Mouse (Mus musculus) limb, embryonic 15.5 days (tissue): ENCODE data around the gene Mesd. TPM values are rescaled to one million over a fixed set of nuclear protein-coding genes. Genes with fewer than 3 reads are reported as not detected.

Experiments
- ATAC-seq: fragments of 200-750 bp; cut with Nextera tagmentation; 2 replicates; pipeline ENCODE4 v1.8.0; 2017; ENCODE audit warnings: low read depth, moderate TSS enrichment; ENCODE audit not compliant: insufficient number of reproducible peaks, low FRiP score, low TSS enrichment
- H3K27ac ChIP-seq: fragments of 300-500 bp; sonication (generic); 2 replicates; pipeline ENCODE4 v1.5.1; 2015; ENCODE audit warnings: moderate library complexity, mild to moderate bottlenecking, inconsistent platforms
- H3K27me3 ChIP-seq: fragments of 300-500 bp; sonication (generic); 2 replicates; pipeline ENCODE4 v1.6.1; 2015; ENCODE audit warnings: inconsistent platforms
- H3K36me3 ChIP-seq: fragments of 300-500 bp; sonication (generic); 2 replicates; pipeline ENCODE4 v1.6.1; 2015; ENCODE audit warnings: inconsistent platforms
- H3K4me1 ChIP-seq: fragments of 300-500 bp; sonication (generic); 2 replicates; pipeline ENCODE4 v1.6.1; 2015; ENCODE audit warnings: inconsistent platforms
- H3K4me2 ChIP-seq: fragments of 300-500 bp; sonication (generic); 2 replicates; pipeline ENCODE4 v1.6.1; 2015; ENCODE audit warnings: mild to moderate bottlenecking, inconsistent platforms
- H3K4me3 ChIP-seq: fragments of 300-500 bp; sonication (generic); 2 replicates; pipeline ENCODE4 v1.5.1; 2015; ENCODE audit warnings: mild to moderate bottlenecking, inconsistent platforms
- H3K9ac ChIP-seq: fragments of 300-500 bp; sonication (generic); 2 replicates; pipeline ENCODE4 v1.6.1; 2015; ENCODE audit warnings: inconsistent platforms
- H3K9me3 ChIP-seq: fragments of 300-500 bp; sonication (generic); 2 replicates; pipeline ENCODE4 v1.6.1; 2016; ENCODE audit warnings: inconsistent platforms
- WGBS: fragments of 180-500 bp; shearing (Covaris S2); methylation state at CpG from one replicate; pipeline ENCODE4 v1.1.7; 2015; 5-methylcytosine and 5-hydroxymethylcytosine counted together
- polyA plus RNA-seq: library from polyadenylated mRNA; unstranded; fragments of >200 nt; fragmentation: Nextera tagmentation; extraction: Ambion mirVana; gene quantifications from 2 replicates; pipeline ENCODE4 v1.2.1, GENCODE M21; 2015

Gene Mesd
- polyA plus RNA-seq, 1 experiment from 2014 or later, result 84.9 TPM

GRCm38 (mm10) chr7:83941701-83942101, 57.4 kb downstream of the Mesd start:
- no peak overlapping the region for H3K4me2 ChIP-seq
- 85% methylated on average over 8 of the region's 8 CpGs for WGBS
- no peak for ATAC-seq
- no peak overlapping the region for H3K4me3 ChIP-seq
- H3K9ac ChIP-seq, result no peak overlapping the region
- no peak overlapping the region for H3K27ac ChIP-seq
- no peaks in the 10 kb centered on the region for H3K36me3 ChIP-seq
- H3K9me3 ChIP-seq, result no peaks in the 10 kb centered on the region
- no peaks in the 10 kb centered on the region for H3K27me3 ChIP-seq
- H3K4me1 ChIP-seq, result no peaks in the 10 kb centered on the region

DNA sequence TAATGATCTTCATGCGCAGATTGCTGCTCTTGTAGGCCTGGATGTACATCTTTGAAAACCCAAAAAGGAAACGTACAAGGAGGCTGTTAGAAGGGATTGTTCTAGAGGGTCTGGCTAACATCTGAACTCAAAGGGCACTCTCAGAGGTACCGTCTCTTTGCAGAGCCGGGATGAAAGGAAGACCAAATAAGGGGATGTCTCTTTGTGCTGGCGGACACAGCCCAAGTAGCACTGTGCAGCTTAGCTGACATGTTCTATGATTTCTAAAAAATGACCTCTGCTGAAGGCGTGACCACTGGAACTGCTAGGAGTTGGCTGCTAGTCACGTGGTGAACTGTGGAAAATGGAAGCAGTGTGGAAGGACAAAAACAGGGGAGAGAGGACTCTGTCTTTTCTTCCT, 64.5 kb downstream of the Mesd start:
- Histone ChIP-seq H3K4me1 (no peaks in the 10 kb centered on the region), H3K36me3 (no peaks in the 10 kb centered on the region), H3K9me3 (no peaks in the 10 kb centered on the region), H3K27ac (no peak overlapping the region), H3K4me2 (no peak overlapping the region), H3K4me3 (no peak overlapping the region), H3K27me3 (no peaks in the 10 kb centered on the region), H3K9ac (no peak overlapping the region)
- no peak for ATAC-seq
- 60% methylated on average over 7 of the region's 7 CpGs for WGBS

- Histone ChIP-seq H3K4me2 (no peak overlapping the region), H3K27ac (no peak overlapping the region), H3K4me3 (no peak overlapping the region), H3K36me3 (no peaks in the 10 kb centered on the region), H3K9ac (no peak overlapping the region), H3K9me3 (no peaks in the 10 kb centered on the region), H3K4me1 (no peaks in the 10 kb centered on the region), H3K27me3 (no peaks in the 10 kb centered on the region)
- 85% methylated on average over 6 of the region's 6 CpGs for WGBS
- no peak for ATAC-seq
Measured at GRCm38 (mm10) chr7:83949662-83950061, 65.4 kb downstream of the Mesd start.

Other genes starting within 250 kb of the Mesd start
- gene Il16, start 138.7 kb upstream of the Mesd start, polyA plus RNA-seq, result 7.8 and 8.4 TPM in 2 replicates
- gene Cfap161, start 89.6 kb upstream of the Mesd start, polyA plus RNA-seq, result 0.18 TPM in 1 of 2 replicates, not detected in the other
- gene Tlnrd1, start 161 bp upstream of the Mesd start, polyA plus RNA-seq, result 8.9 and 9.7 TPM in 2 replicates
- 0.31 and 0.45 TPM in 2 replicates for gene Cemip, start 202.0 kb downstream of the Mesd start, polyA plus RNA-seq